Mouse (Mus musculus): Measurements from ENCODE around the gene Chd5. TPM values are rescaled to one million over a fixed set of nuclear protein-coding genes. Genes with fewer than 3 reads are reported as not detected.

Gene Chd5
- 46.3 and 53.7 TPM in 2 replicates for polyA plus RNA-seq (2015; fragmentation: Nextera tagmentation; extraction: Ambion mirVana)

DNA sequence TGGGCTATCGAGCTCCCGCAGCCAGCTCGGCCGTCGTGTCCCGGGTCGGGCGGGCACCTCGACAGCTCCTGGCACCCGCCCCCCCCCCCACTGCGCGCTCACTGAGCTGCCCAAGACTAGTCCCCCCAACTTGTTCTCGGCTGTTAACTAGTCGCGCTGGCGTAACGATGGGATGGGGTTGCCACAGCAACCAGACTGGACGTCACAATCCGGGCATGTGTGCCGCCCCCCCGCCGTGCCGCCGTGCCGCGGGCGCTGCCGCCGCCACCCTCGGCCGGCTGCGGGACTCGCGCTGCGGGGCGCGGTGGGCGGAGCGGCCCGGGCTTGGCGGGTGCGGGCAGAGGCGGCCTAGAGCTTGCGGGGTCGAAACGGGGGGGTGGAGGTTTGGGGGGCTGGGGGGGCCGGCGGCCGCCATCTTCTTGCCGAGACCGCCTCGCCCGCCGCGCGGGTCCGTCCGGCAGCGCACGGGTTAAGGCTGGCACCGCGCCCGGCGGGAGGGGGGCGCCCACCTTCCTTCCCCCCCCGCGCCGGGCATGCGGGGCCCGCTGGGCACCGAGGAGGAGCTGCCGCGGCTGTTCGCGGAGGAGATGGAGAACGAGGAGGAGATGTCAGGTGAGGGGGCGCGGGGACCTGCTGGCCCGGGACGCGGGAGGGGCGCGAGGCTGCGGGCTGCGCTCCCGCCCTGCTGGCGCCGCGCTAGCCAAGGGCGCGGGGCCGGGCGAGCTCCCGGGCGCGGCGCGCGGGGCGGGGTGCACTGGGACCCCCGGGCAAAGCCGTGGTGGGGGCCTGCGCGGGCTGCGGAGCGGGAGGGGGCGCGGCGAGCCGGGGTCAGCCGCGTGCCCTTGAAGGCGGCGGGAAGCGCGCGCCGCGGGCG is at the start of gene Chd5:
Gene Chd5 (plus strand): TSS at position 233 of the 874 bp plus-strand sequence.
- peak within 1 kb of the TSS; percentile 72 for H3K4me3 ChIP-seq (replicated peaks)
- H3K9me3 ChIP-seq (replicated peaks): no peaks in the 10 kb centered on the region
- peak within 1 kb of the TSS; percentile 81 for H3K9ac ChIP-seq (replicated peaks)
- H3K4me1 ChIP-seq: peaks cover 44% of the 10 kb centered on the region
- peaks cover 4% of the 10 kb centered on the region for H3K27me3 ChIP-seq (replicated peaks)
- peak; percentile 65 for ATAC-seq (ENCODE audit: low FRiP score)
- WGBS: under 1% methylated on average over 78 of the region's 120 CpGs
- peak within 1 kb of the TSS; percentile 87 for H3K4me2 ChIP-seq
- peak within 1 kb of the TSS; percentile 80 for H3K27ac ChIP-seq (replicated peaks)
- H3K36me3 ChIP-seq: peaks cover 21% of the 10 kb centered on the region

DNA sequence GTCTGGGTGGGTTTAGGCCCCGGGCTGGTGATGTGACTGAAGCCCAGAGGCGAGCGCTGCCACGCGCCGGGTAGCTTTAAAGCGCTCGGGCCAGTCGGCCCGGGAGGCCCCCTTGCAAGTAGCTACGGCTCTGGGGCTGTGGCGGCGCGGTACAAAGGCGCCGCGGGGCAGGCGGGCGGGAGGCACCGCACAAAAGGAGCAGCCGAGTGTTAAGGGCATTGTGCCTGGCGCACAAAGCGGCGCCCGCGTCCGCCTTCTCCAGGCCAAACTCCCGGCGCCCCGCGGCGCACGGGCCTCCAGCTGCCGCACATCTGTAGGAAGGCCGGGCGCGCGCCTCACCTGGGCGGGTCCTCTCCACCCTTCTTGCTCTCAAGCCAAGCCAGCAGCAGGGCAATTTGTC is 48.1 kb upstream of the Chd5 start:
- no peak overlapping the region for H3K9ac ChIP-seq (replicated peaks)
- H3K4me3 ChIP-seq (replicated peaks): peak overlapping the region; percentile 22
- ATAC-seq (ENCODE audit: low FRiP score): no peak
- H3K27ac ChIP-seq (replicated peaks): no peak overlapping the region
- H3K27me3 ChIP-seq (replicated peaks): peaks cover 85% of the 10 kb centered on the region
- under 1% methylated on average over 36 of the region's 39 CpGs for WGBS
- H3K4me2 ChIP-seq: peak overlapping the region; percentile 60
- H3K36me3 ChIP-seq: no peaks in the 10 kb centered on the region
- H3K4me1 ChIP-seq: peaks cover 67% of the 10 kb centered on the region
- H3K9me3 ChIP-seq (replicated peaks): no peaks in the 10 kb centered on the region

DNA sequence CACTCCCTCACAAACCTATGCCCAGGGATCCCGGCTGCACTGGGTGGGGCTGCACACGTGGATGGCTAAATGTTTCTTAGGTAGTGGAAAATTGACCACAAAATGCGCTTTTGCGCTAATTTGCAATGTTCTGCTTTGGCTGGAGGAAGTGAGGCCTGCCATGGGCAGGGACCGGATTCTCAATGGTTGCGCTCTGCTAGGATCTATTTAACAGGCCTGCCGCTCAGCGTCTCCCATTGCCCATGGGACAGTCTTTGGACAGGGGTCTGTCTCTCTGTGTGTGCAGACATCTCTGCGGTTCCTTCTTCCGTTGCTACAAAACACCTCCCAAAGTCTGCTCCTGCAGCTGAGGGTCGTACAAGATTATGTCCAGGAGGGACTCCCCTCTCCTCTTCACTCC is 47.5 kb upstream of the Chd5 start:
- no peak overlapping the region for H3K4me3 ChIP-seq (replicated peaks)
- peak overlapping the region; percentile 60 for H3K4me2 ChIP-seq
- 11% methylated on average over 11 of the region's 11 CpGs for WGBS
- H3K27ac ChIP-seq (replicated peaks): no peak overlapping the region
- ATAC-seq (ENCODE audit: low FRiP score): no peak
- H3K36me3 ChIP-seq: no peaks in the 10 kb centered on the region
- peaks cover 85% of the 10 kb centered on the region for H3K27me3 ChIP-seq (replicated peaks)
- H3K9ac ChIP-seq (replicated peaks): no peak overlapping the region
- H3K9me3 ChIP-seq (replicated peaks): no peaks in the 10 kb centered on the region
- H3K4me1 ChIP-seq: peaks cover 65% of the 10 kb centered on the region

DNA sequence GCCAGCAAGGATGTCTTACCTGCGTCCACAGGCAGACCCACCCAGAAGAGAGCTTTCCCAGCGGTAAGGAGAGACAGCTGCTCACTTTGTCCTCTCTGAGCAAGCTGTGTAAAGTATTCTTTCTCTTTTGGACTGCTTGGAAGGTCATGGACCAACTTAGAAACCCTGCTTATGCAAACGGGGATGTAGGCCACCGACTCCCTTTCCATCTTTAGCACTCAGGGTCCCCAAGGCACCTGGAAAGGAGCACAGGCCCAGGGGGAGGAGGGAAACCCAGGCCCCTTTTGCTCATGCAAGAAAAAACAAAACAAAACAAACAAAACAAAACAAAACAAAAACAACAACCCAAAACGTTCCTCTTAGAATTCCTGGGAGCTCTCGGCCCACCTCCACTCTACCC is 46.9 kb upstream of the Chd5 start, which contains the start of gene Hes3:
Gene Hes3 (minus strand): TSS at position 101 of the 400 bp plus-strand sequence.
- H3K4me3 ChIP-seq (replicated peaks): peak within 1 kb of the TSS; percentile 22
- no peak for ATAC-seq (ENCODE audit: low FRiP score)
- 0 out of 2 replicates have a peak within 1 kb of the TSS, but pooled peaks have one; percentile 7 for H3K27ac ChIP-seq (replicated peaks)
- WGBS: 22% methylated on average over 6 of the region's 6 CpGs
- H3K27me3 ChIP-seq (replicated peaks): peaks cover 80% of the 10 kb centered on the region
- H3K9ac ChIP-seq (replicated peaks): no peak within 1 kb of the TSS
- peaks cover 62% of the 10 kb centered on the region for H3K4me1 ChIP-seq
- H3K36me3 ChIP-seq: no peaks in the 10 kb centered on the region
- H3K9me3 ChIP-seq (replicated peaks): no peaks in the 10 kb centered on the region
- H3K4me2 ChIP-seq: peak within 1 kb of the TSS; percentile 60

DNA sequence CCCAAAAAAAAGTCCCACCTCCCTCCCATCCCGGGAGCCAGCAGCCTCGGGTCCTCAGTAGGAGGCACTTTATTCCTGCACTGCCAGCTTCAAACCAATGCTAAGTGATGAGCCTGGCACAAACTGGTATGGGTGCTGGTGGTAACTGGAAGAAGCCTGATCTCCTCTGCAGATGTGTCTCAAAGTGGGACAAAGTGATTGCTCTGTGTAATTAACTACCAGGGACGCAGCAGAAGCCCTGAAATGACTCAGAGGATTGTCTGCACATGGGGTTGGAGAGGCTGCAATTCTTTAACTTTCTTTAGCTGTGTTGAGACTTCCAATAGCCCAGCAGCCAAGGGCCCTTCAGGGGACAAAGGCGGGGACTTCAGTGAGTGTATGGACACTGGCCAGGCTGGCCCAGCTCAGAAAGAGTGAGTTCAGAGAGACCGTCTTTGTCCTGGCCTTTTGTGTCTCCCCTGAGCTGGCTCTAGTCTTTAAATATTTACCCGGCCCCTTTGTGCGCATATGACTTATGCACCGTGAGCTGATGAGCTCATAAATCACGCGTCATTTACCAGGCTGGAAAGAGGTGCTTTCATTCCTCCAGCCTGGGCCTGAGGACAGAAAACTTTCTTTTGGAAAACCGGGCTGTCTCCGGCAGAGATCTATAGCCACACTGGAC is 46.2 kb upstream of the Chd5 start:
- H3K9ac ChIP-seq (replicated peaks): no peak overlapping the region
- H3K9me3 ChIP-seq (replicated peaks): no peaks in the 10 kb centered on the region
- 0 out of 2 replicates have a peak overlapping the region, but pooled peaks have one; percentile 7 for H3K27ac ChIP-seq (replicated peaks)
- H3K4me3 ChIP-seq (replicated peaks): no peak overlapping the region
- no peak for ATAC-seq (ENCODE audit: low FRiP score)
- H3K4me1 ChIP-seq: peaks cover 58% of the 10 kb centered on the region
- peaks cover 73% of the 10 kb centered on the region for H3K27me3 ChIP-seq (replicated peaks)
- WGBS: 3% methylated on average over 12 of the region's 12 CpGs
- H3K4me2 ChIP-seq: no peak overlapping the region
- H3K36me3 ChIP-seq: no peaks in the 10 kb centered on the region

DNA sequence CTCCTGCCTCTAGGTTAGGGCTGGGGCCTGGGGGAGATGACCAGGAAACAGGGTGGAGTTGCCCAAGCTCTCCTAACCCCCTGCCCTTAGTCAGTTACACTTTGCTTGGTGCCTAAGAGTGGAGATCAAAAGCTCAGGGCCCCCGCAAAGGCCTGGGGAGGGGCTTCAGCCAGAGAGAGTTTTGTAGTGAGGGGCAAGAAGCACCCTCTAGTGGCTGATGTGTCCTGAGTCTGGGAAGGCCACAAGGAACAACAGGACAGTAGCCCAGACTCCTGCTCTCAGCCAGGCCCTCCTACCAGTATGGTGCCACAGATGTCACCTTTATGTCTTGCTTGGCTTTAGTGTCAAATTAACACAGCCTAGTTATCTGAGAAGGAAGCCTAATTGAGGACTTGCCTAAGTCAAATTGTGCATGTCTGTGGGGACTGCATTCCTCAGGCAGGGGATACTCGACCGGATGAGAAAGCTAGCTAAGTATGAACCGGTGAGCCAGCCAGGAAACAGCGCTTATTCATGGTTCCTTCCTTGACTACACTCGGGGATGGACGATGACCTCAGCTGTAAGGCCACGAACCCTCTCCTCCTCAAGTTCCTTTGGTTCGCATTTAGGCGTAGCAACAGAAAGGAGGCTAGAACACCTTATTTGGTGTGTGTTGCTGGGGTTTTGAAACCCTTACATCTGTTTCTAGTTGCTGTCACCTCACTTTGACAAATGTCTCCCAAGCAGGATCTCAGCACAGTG is 44.1 kb upstream of the Chd5 start:
- WGBS: 54% methylated on average over 10 of the region's 10 CpGs
- H3K4me2 ChIP-seq: no peak overlapping the region
- no peak overlapping the region for H3K4me3 ChIP-seq (replicated peaks)
- H3K9me3 ChIP-seq (replicated peaks): no peaks in the 10 kb centered on the region
- H3K4me1 ChIP-seq: peaks cover 58% of the 10 kb centered on the region
- ATAC-seq (ENCODE audit: low FRiP score): no peak
- no peak overlapping the region for H3K9ac ChIP-seq (replicated peaks)
- H3K27me3 ChIP-seq (replicated peaks): peaks cover 58% of the 10 kb centered on the region
- no peak overlapping the region for H3K27ac ChIP-seq (replicated peaks)
- H3K36me3 ChIP-seq: no peaks in the 10 kb centered on the region

DNA sequence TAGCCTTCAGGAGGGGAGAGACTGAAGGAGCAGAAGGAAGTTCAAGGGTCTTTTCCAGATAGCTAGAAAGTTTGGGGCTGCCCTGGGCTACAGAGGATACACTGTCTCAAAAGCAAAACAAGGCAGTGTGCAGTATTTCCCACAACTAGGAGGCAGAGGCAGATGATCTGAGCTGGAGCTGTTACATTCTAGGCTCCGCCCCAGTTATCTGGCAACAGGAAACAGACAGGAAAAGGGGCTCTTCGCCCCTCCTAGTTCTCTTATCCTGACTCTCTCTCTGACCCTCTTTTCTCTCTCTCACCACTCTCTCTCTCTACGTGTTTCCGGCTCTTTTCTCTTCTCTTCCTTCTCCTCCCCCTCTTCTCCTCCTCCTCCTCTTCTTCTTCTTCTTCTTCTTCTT is 42.5 kb upstream of the Chd5 start:
- H3K9ac ChIP-seq (replicated peaks): no peak overlapping the region
- no peak for ATAC-seq (ENCODE audit: low FRiP score)
- no peak overlapping the region for H3K27ac ChIP-seq (replicated peaks)
- H3K27me3 ChIP-seq (replicated peaks): peaks cover 48% of the 10 kb centered on the region
- 56% methylated on average over 4 of the region's 4 CpGs for WGBS
- peaks cover 13% of the 10 kb centered on the region for H3K36me3 ChIP-seq
- no peak overlapping the region for H3K4me3 ChIP-seq (replicated peaks)
- no peak overlapping the region for H3K4me2 ChIP-seq
- H3K9me3 ChIP-seq (replicated peaks): no peaks in the 10 kb centered on the region
- H3K4me1 ChIP-seq: peaks cover 46% of the 10 kb centered on the region

DNA sequence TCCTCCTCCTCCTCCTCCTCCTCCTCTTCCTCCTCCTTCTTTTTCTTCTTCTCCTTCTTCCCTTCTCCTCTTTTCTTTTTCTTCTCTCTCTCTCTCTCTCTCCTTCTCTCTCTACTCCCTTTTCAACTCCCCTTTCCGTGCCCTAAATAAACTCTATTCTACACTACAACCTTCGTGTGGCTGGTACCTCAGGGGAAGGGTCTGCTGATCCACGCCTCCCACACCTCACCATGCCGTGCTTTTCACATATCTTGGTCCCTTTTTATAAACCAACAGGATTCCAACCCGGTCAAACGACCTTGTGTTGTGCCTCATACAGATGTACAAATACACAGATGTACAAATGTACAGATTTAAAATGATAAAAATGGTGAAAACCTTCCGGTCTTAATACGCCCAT is 42.1 kb upstream of the Chd5 start:
- peaks cover 44% of the 10 kb centered on the region for H3K27me3 ChIP-seq (replicated peaks)
- H3K4me1 ChIP-seq: peaks cover 41% of the 10 kb centered on the region
- peak overlapping the region; percentile 47; the same call in 1 of the 2 replicates for H3K9ac ChIP-seq (replicated peaks)
- ATAC-seq (ENCODE audit: low FRiP score): no peak
- H3K4me3 ChIP-seq (replicated peaks): peak overlapping the region; percentile 93
- no peaks in the 10 kb centered on the region for H3K9me3 ChIP-seq (replicated peaks)
- 17% methylated on average over 8 of the region's 8 CpGs for WGBS
- H3K4me2 ChIP-seq: peak overlapping the region; percentile 84
- H3K27ac ChIP-seq (replicated peaks): peak overlapping the region; percentile 45; the same call in 1 of the 2 replicates
- H3K36me3 ChIP-seq: peaks cover 15% of the 10 kb centered on the region

DNA sequence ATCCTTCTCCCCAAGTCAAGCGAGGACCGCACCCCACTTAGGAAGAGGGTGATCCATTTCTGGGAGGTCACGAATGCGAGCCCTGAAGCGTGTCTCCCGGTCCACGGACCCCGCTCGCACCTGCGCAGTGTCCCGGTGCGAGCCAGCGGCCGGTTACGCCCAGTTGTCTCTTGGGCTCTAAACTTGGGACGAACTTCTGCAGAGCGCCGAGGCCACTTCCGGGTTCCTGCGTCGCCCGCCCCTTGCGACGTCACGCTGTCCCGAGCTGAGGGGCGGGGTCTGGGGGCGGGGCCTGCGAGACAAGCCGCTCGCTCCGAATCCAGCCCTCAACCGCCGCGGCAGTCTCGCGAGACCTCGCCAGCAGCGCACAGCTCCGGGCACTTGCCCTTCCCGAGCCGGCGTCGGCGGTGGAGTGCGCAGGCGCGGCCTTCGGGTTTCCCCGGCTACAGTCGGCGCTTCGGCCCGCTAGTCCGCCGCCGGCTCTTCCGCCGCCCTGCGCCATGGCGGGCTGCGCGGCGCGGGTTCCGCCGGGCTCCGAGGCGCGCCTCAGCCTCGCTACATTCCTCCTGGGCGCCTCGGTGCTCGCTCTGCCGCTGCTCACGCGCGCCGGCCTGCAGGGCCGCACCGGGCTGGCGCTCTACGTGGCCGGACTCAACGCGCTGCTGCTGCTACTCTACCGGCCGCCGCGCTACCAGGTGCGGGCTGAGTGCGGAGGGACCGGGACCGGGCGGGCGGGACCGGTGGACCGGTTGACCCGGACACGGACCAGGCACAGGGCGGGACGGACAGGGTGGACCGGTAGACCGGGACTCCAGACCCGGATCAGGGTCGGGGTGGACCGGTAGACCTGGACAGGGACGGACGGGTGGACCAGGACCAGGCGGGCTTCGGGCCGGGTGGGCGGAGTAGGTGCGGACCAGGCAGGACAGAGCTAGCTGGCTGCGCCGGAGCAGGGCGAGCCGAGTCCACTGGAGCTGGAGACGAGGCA is 41.3 kb upstream of the Chd5 start, which contains the start of gene Icmt:
Gene Icmt (plus strand): TSS at position 354 of the 988 bp plus-strand sequence.
- peaks cover 36% of the 10 kb centered on the region for H3K27me3 ChIP-seq (replicated peaks)
- peak within 1 kb of the TSS; percentile 94 for H3K9ac ChIP-seq (replicated peaks)
- peak within 1 kb of the TSS; percentile 86 for H3K27ac ChIP-seq (replicated peaks)
- H3K36me3 ChIP-seq: peaks cover 23% of the 10 kb centered on the region
- WGBS: under 1% methylated on average over 97 of the region's 119 CpGs
- peak within 1 kb of the TSS; percentile 93 for H3K4me3 ChIP-seq (replicated peaks)
- H3K4me1 ChIP-seq: peaks cover 34% of the 10 kb centered on the region
- peak; percentile 95 for ATAC-seq (ENCODE audit: low FRiP score)
- no peaks in the 10 kb centered on the region for H3K9me3 ChIP-seq (replicated peaks)
- peak within 1 kb of the TSS; percentile 84 for H3K4me2 ChIP-seq

DNA sequence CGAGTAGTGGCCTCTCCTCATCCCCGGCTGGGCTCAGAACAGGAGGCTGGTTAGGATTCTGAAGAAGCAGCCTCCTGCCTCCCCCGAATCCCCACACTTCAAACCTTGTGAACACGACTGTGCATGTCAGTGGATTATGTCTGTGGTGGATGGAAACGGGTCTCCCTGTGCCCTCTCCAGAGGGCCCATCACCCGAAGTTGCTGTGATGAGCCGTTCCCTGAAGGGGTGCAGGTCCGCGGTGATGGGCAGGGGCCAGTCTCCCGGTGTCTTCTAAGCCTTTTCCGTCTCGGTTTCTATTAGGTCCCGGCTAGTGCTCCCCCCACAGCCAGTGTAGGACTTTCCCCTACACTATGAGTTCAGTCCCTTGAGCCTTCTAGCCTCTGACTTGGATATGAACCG is 39.6 kb upstream of the Chd5 start:
- Histone ChIP-seq H3K27ac (replicated peaks) (no peak overlapping the region), H3K4me1 (peaks cover 20% of the 10 kb centered on the region), H3K9me3 (replicated peaks) (no peaks in the 10 kb centered on the region), H3K9ac (replicated peaks) (0 out of 2 replicates have a peak overlapping the region, but pooled peaks have one; percentile 24), H3K4me2 (peak overlapping the region; percentile 84), H3K4me3 (replicated peaks) (no peak overlapping the region), H3K27me3 (replicated peaks) (peaks cover 21% of the 10 kb centered on the region), H3K36me3 (peaks cover 39% of the 10 kb centered on the region)
- ATAC-seq (ENCODE audit: low FRiP score): no peak
- WGBS: 83% methylated on average over 14 of the region's 14 CpGs

Measured in neural tube, embryonic 15.5 days (tissue).